Comparison of ENCODE assay signal across 8 mouse cellular contexts in the genomic region with DNA sequence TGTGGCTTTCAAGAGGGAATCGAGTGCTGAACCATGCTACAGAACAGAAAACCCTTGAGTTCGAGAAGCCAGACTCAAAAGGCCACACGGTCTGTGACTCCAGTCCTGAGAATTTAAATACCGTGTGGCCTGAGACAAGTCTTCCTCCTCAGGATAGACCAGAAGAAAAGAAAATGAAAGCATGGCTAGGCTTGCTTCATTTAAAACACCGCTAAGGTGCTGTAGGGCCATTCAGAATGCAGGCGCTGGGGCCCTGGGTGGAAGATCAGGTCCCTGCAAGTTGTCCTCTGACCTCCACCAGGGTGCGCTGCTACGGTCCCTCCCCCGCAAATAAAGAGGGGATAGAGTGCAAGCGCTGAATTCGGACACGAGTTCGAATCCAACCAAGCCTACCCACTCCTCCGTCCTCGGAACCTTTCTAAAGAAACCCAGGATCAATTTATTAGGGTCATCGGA. TPM values are rescaled to one million over a fixed set of nuclear protein-coding genes. Genes with fewer than 3 reads are reported as not detected.
DNase-seq lines count a peak whose midpoint lies in the region; ATAC-seq lines count a peak whose summit lies in the region.

No protein-coding gene starts in this region.

- DNase-seq in right cerebral cortex, postnatal 14 days, result peak; percentile 39
- no peak for DNase-seq in right cerebral cortex, postnatal 25 days
- DNase-seq in cerebellum, adult 11 months, result peak; percentile 57
- DNase-seq in lung, adult 18-20 months, result peak; percentile 36 to 48
- peak; percentile 87 for DNase-seq in thymus, postnatal 4 days

- H3K36me3 ChIP-seq in forebrain, embryonic 13.5 days (ENCODE audit: poor library complexity, severe bottlenecking), result peaks cover 27% of the 10 kb centered on the region
- peaks cover 18% of the 10 kb centered on the region for H3K36me3 ChIP-seq in intestine, embryonic 15.5 days
- H3K36me3 ChIP-seq in neural tube, embryonic 13.5 days, result peaks cover 26% of the 10 kb centered on the region

- no peaks in the 10 kb centered on the region for H3K9me3 ChIP-seq in forebrain, embryonic 13.5 days (replicated peaks)
- H3K9me3 ChIP-seq in intestine, embryonic 15.5 days, result 0 out of 2 replicates have a peak, but pooled peaks cover 6% of the 10 kb centered on the region
- H3K9me3 ChIP-seq in neural tube, embryonic 13.5 days, result no peaks in the 10 kb centered on the region

- peaks cover 18% of the 10 kb centered on the region for H3K4me1 ChIP-seq in forebrain, embryonic 13.5 days
- H3K4me1 ChIP-seq in intestine, embryonic 15.5 days (replicated peaks), result peaks cover 16% of the 10 kb centered on the region
- peaks cover 10% of the 10 kb centered on the region for H3K4me1 ChIP-seq in neural tube, embryonic 13.5 days (replicated peaks)

- H3K4me2 ChIP-seq in forebrain, embryonic 13.5 days, result peak overlapping the region; percentile 74
- H3K4me2 ChIP-seq in intestine, embryonic 15.5 days (replicated peaks), result peak overlapping the region; percentile 71
- peak overlapping the region; percentile 81 for H3K4me2 ChIP-seq in neural tube, embryonic 13.5 days

- peak overlapping the region; percentile 81 for H3K4me3 ChIP-seq in forebrain, embryonic 13.5 days
- H3K4me3 ChIP-seq in intestine, embryonic 15.5 days (replicated peaks), result peak overlapping the region; percentile 84
- H3K4me3 ChIP-seq in neural tube, embryonic 13.5 days, result peak overlapping the region; percentile 80

- H3K27ac ChIP-seq in forebrain, embryonic 13.5 days, result peak overlapping the region; percentile 40; the same call in 1 of the 2 replicates
- H3K27ac ChIP-seq in intestine, embryonic 15.5 days, result peak overlapping the region; percentile 64; the same call in 1 of the 2 replicates
- peak overlapping the region; percentile 59; the same call in 1 of the 2 replicates for H3K27ac ChIP-seq in neural tube, embryonic 13.5 days (replicated peaks)

- no peaks in the 10 kb centered on the region for H3K27me3 ChIP-seq in forebrain, embryonic 13.5 days
- no peaks in the 10 kb centered on the region for H3K27me3 ChIP-seq in intestine, embryonic 15.5 days (replicated peaks)
- H3K27me3 ChIP-seq in neural tube, embryonic 13.5 days, result no peaks in the 10 kb centered on the region

- 10% methylated on average over 16 of the region's 16 CpGs for WGBS in forebrain, embryonic 13.5 days
- WGBS in intestine, embryonic 15.5 days, result 8% methylated on average over 16 of the region's 16 CpGs
- WGBS in neural tube, embryonic 13.5 days, result 14% methylated on average over 16 of the region's 16 CpGs

- peak overlapping the region; percentile 91 for H3K9ac ChIP-seq in forebrain, embryonic 13.5 days
- peak overlapping the region; percentile 88 for H3K9ac ChIP-seq in intestine, embryonic 15.5 days
- H3K9ac ChIP-seq in neural tube, embryonic 13.5 days, result peak overlapping the region; percentile 89

- ATAC-seq in forebrain, embryonic 13.5 days, result peak; percentile 43
- peak; percentile 76 for ATAC-seq in intestine, embryonic 15.5 days
- ATAC-seq in neural tube, embryonic 13.5 days (ENCODE audit: low read depth), result peak; percentile 36; the same call in 1 of the 2 replicates

RNA-seq across cellular contexts. Expression of a gene that starts 0.5 kb away (rescaled TPM):
- 68.3 and 90.8 TPM in 2 replicates for polyA plus RNA-seq in forebrain, embryonic 13.5 days (2015; fragmentation: Nextera tagmentation; extraction: Ambion mirVana)
- 95.5 and 104 TPM in 2 replicates for polyA plus RNA-seq in intestine, embryonic 15.5 days (2015; fragmentation: Nextera tagmentation; extraction: Ambion mirVana)
- 30.2 and 35.8 TPM in 2 replicates for polyA plus RNA-seq in neural tube, embryonic 13.5 days (2015; fragmentation: Nextera tagmentation; extraction: Ambion mirVana)

RNA-seq across cellular contexts. Expression of a gene that starts 25.5 kb away (rescaled TPM):
- polyA plus RNA-seq in forebrain, embryonic 13.5 days (2015; fragmentation: Nextera tagmentation; extraction: Ambion mirVana), result 2.5 and 3.2 TPM in 2 replicates
- polyA plus RNA-seq in intestine, embryonic 15.5 days (2015; fragmentation: Nextera tagmentation; extraction: Ambion mirVana), result 0.44 and 0.46 TPM in 2 replicates
- 6.1 and 6.4 TPM in 2 replicates for polyA plus RNA-seq in neural tube, embryonic 13.5 days (2015; fragmentation: Nextera tagmentation; extraction: Ambion mirVana)

RNA-seq across cellular contexts. Expression of a gene that starts 31.2 kb away (rescaled TPM):
- polyA plus RNA-seq in forebrain, embryonic 13.5 days (2015; fragmentation: Nextera tagmentation; extraction: Ambion mirVana), result 86.2 and 99.0 TPM in 2 replicates
- polyA plus RNA-seq in intestine, embryonic 15.5 days (2015; fragmentation: Nextera tagmentation; extraction: Ambion mirVana), result 82.6 and 94.5 TPM in 2 replicates
- polyA plus RNA-seq in neural tube, embryonic 13.5 days (2015; fragmentation: Nextera tagmentation; extraction: Ambion mirVana), result 194 and 209 TPM in 2 replicates
